Mouse (Mus musculus) ES-Bruce4 (cell line): ENCODE results near the gene BC100530. TPM values are rescaled to one million over a fixed set of nuclear protein-coding genes. Genes with fewer than 3 reads are reported as not detected.

Experiments
- polyA plus RNA-seq: library from polyadenylated mRNA; stranded (reverse); fragments of >200 nt; gene quantifications from 2 replicates; pipeline ENCODE4 v1.2.4, GENCODE M21; 2011; ENCODE audit warnings: low read depth; ENCODE audit not compliant: missing spikeins, insufficient read depth, insufficient read length

The BC100530 gene
- polyA plus RNA-seq, 1 experiment, result not detected

Other genes with a start within 250 kb of the BC100530 start
- not detected in 2 replicates for gene Csta1, start 236.5 kb downstream of the BC100530 start, polyA plus RNA-seq
- not detected in 2 replicates for gene Stfa2l1, start 210.9 kb downstream of the BC100530 start, polyA plus RNA-seq
- gene Gm5483, start 183.5 kb downstream of the BC100530 start, polyA plus RNA-seq, result not detected in 2 replicates
- not detected in 2 replicates for gene Gm5416, start 157.3 kb downstream of the BC100530 start, polyA plus RNA-seq
- not detected in 2 replicates for gene 2010005H15Rik, start 146.3 kb downstream of the BC100530 start, polyA plus RNA-seq
- not detected in 2 replicates for gene Stfa1, start 90.8 kb downstream of the BC100530 start, polyA plus RNA-seq
- not detected in 2 replicates for gene BC117090, start 33.4 kb downstream of the BC100530 start, polyA plus RNA-seq
- not detected in 2 replicates for gene Stfa2, start 40.7 kb upstream of the BC100530 start, polyA plus RNA-seq
- not detected in 2 replicates for gene Stfa3, start 87.6 kb upstream of the BC100530 start, polyA plus RNA-seq
- 0.39 and 0.68 TPM in 2 replicates for gene Casr, start 194.4 kb upstream of the BC100530 start, polyA plus RNA-seq